Mouse (Mus musculus) right cerebral cortex, adult 18-20 months (tissue): ENCODE measurements around the gene Mief2.

Experiments
- DNase-seq: peaks from one replicate; pipeline ENCODE4 v3.0.0; 2022; ENCODE audit warnings: mixed read lengths

The Mief2 gene

DNA sequence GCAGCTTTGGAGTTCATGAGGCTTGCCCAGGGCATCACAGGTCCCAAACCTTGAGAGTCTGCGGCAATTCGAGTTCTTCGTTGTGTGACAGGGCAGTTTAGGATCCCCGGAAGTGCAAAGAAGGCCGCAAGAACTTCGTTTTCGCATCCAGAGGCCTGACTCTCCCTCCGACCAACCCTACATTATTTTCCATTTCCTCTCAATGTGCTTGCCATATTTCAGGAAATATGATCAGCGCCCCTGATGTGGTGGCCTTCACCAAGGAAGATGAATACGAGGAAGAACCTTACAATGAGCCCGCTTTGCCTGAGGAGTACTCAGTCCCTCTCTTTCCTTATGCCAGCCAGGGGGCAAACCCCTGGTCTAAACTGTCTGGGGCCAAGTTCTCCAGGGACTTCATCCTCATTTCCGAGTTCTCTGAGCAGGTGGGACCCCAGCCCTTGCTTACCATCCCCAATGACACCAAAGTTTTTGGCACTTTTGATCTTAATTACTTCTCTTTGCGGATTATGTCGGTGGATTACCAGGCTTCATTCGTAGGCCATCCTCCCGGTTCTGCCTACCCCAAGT is 49.7 kb downstream of the Mief2 start:
- no peak for DNase-seq

DNA sequence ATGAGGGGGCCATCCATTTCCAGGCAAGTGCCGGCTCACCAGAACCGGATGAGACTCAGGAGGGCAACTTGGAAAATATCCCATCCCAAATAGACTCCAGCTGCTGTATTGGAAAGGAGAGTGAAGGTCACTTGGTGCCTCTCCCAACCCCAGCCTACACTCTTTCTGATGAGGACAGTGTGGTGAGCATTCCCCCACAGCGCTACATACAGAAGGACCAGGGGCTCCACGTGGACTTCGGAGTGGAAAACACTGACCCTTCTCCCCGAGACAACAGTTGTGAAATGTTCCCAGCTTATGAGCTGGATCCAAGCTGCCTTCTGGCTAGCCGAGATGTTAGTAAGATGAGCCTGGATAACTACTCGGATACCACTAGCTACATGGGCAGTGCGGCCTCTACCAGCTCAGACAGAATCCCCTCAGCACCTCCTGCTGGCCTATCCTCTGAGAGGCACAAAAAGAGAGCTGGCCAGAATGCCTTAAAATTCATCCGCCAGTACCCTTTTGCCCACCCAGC is 51.5 kb downstream of the Mief2 start:
- DNase-seq: no peak
